Mouse (Mus musculus): Measurements from ENCODE around the gene Exoc3l.

DNA sequence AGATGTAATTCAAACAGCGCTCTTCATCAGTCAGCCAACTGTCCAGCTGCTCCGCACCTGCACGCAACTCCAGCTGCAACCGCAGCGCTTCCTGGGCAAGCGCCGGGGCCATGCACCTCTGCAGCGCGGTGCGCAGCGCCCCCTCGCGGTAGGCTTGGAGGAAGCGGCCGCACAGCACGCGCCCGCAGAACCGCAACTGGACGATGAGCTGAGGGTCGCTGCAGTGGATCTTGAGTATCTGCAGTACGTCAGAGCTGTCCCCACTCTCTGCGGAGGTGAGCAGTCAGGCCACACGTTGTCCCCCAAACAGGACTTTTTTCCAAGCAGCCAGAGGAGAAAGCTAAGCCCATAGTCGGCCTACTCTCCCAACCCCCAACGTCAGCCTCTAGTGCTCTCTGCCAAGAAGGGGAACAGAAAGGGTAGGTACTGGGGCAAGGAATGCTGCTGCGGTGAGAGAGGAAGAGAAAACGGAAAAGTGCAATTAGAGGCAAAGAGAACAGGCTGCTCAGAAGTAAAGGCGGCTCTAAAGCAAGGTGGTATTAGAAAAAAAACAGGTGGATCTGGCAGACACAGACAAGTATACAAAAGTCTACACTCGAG lies 36.1 kb downstream of the Exoc3l start:
- TF ChIP-seq POLR2A (IDR thresholded peaks at IDR 0.05; ENCODE audit: borderline replicate concordance, low read depth, low read length) (no peak), CTCF (IDR thresholded peaks at IDR 0.05; ENCODE audit: low read depth, low read length) (peak; percentile 95)
